Mouse (Mus musculus): ENCODE results near the gene Camta1. TPM values are rescaled to one million over a fixed set of nuclear protein-coding genes. Genes with fewer than 3 reads are reported as not detected.
A peak's percentile ranks its signal among the peaks of the same experiment; 100 is the strongest.

Camta1 gene
- polyA plus RNA-seq, 1 experiment from 2014 or later, result 140 TPM

GRCm38 (mm10) chr4:151404581-151405256 lies 457.0 kb downstream of the Camta1 start:
- ATAC-seq (replicated peaks; ENCODE audit: low FRiP score), result no peak

GRCm38 (mm10) chr4:151401685-151402397 lies 459.8 kb downstream of the Camta1 start:
- Histone ChIP-seq H3K9me3 (ENCODE audit: control insufficient read depth, low read length) (no peaks in the 10 kb centered on the region), H3K27me3 (ENCODE audit: control insufficient read depth, insufficient read depth, low read length) (no peaks in the 10 kb centered on the region), H3K4me1 (replicated peaks; ENCODE audit: control insufficient read depth, insufficient read depth, low read length) (no peaks in the 10 kb centered on the region), H3K36me3 (ENCODE audit: control insufficient read depth, insufficient read depth, low read length) (no peaks in the 10 kb centered on the region), H3K9ac (ENCODE audit: low read length) (no peak overlapping the region), H3K4me2 (ENCODE audit: low read depth, low read length, severe bottlenecking) (no peak overlapping the region), H3K27ac (ENCODE audit: low read depth, low read length) (no peak overlapping the region), H3K4me3 (ENCODE audit: low read depth, low read length) (no peak overlapping the region)
- DNase-seq (ENCODE audit: low spot score) (no peak), ATAC-seq (replicated peaks; ENCODE audit: low FRiP score) (no peak)
- 91% methylated on average over 22 of the region's 22 CpGs for WGBS

More at GRCm38 (mm10) chr4:151404581-151405256, 457.0 kb downstream of the Camta1 start:
- Histone ChIP-seq H3K36me3 (ENCODE audit: control insufficient read depth, insufficient read depth, low read length) (no peaks in the 10 kb centered on the region), H3K4me1 (replicated peaks; ENCODE audit: control insufficient read depth, insufficient read depth, low read length) (no peaks in the 10 kb centered on the region), H3K27me3 (ENCODE audit: control insufficient read depth, insufficient read depth, low read length) (no peaks in the 10 kb centered on the region), H3K27ac (ENCODE audit: low read depth, low read length) (no peak overlapping the region), H3K4me2 (ENCODE audit: low read depth, low read length, severe bottlenecking) (no peak overlapping the region), H3K9ac (ENCODE audit: low read length) (no peak overlapping the region), H3K9me3 (ENCODE audit: control insufficient read depth, low read length) (no peaks in the 10 kb centered on the region), H3K4me3 (ENCODE audit: low read depth, low read length) (no peak overlapping the region)
- no peak for DNase-seq (ENCODE audit: low spot score)
- WGBS, result 78% methylated on average over 17 of the region's 17 CpGs

- no peak overlapping the region for H3K4me2 ChIP-seq (ENCODE audit: low read depth, low read length, severe bottlenecking)
- DNase-seq (ENCODE audit: low spot score) (no peak), ATAC-seq (replicated peaks; ENCODE audit: low FRiP score) (no peak)
- H3K4me3 ChIP-seq (ENCODE audit: low read depth, low read length), result no peak overlapping the region
- no peak overlapping the region for H3K27ac ChIP-seq (ENCODE audit: low read depth, low read length)
- WGBS, result 84% methylated on average over 7 of the region's 7 CpGs
- H3K9ac ChIP-seq (ENCODE audit: low read length), result no peak overlapping the region
- no peaks in the 10 kb centered on the region for H3K27me3 ChIP-seq (ENCODE audit: control insufficient read depth, insufficient read depth, low read length)
- H3K36me3 ChIP-seq (ENCODE audit: control insufficient read depth, insufficient read depth, low read length), result no peaks in the 10 kb centered on the region
- H3K9me3 ChIP-seq (ENCODE audit: control insufficient read depth, low read length), result no peaks in the 10 kb centered on the region
- no peaks in the 10 kb centered on the region for H3K4me1 ChIP-seq (replicated peaks; ENCODE audit: control insufficient read depth, insufficient read depth, low read length)
Measured at GRCm38 (mm10) chr4:151396536-151396935, 465.1 kb downstream of the Camta1 start.

- Histone ChIP-seq H3K27ac (ENCODE audit: low read depth, low read length) (no peak overlapping the region), H3K9ac (ENCODE audit: low read length) (no peak overlapping the region), H3K4me1 (replicated peaks; ENCODE audit: control insufficient read depth, insufficient read depth, low read length) (peaks cover 8% of the 10 kb centered on the region; the same call in 1 of the 2 replicates), H3K4me3 (ENCODE audit: low read depth, low read length) (no peak overlapping the region), H3K9me3 (ENCODE audit: control insufficient read depth, low read length) (no peaks in the 10 kb centered on the region), H3K27me3 (ENCODE audit: control insufficient read depth, insufficient read depth, low read length) (no peaks in the 10 kb centered on the region; the same call in 1 of the 2 replicates), H3K36me3 (ENCODE audit: control insufficient read depth, insufficient read depth, low read length) (no peaks in the 10 kb centered on the region), H3K4me2 (ENCODE audit: low read depth, low read length, severe bottlenecking) (no peak overlapping the region)
- 56% methylated on average over 11 of the region's 11 CpGs for WGBS
- no peak for ATAC-seq (replicated peaks; ENCODE audit: low FRiP score)
- no peak for DNase-seq (ENCODE audit: low spot score)
Measured at GRCm38 (mm10) chr4:151389345-151389744, 472.3 kb downstream of the Camta1 start.

GRCm38 (mm10) chr4:151386701-151387451 lies 474.8 kb downstream of the Camta1 start:
- H3K9me3 ChIP-seq (ENCODE audit: control insufficient read depth, low read length), result no peaks in the 10 kb centered on the region
- H3K4me1 ChIP-seq (replicated peaks; ENCODE audit: control insufficient read depth, insufficient read depth, low read length), result peaks cover 8% of the 10 kb centered on the region; the same call in 1 of the 2 replicates
- ATAC-seq (replicated peaks; ENCODE audit: low FRiP score), result peak; percentile 63
- no peaks in the 10 kb centered on the region; the same call in 1 of the 2 replicates for H3K27me3 ChIP-seq (ENCODE audit: control insufficient read depth, insufficient read depth, low read length)
- peak overlapping the region; percentile 70 for H3K9ac ChIP-seq (ENCODE audit: low read length)
- under 1% methylated on average over 24 of the region's 24 CpGs for WGBS
- DNase-seq (ENCODE audit: low spot score), result no peak
- no peaks in the 10 kb centered on the region for H3K36me3 ChIP-seq (ENCODE audit: control insufficient read depth, insufficient read depth, low read length)
- H3K4me2 ChIP-seq (ENCODE audit: low read depth, low read length, severe bottlenecking), result peak overlapping the region; percentile 88
- H3K27ac ChIP-seq (ENCODE audit: low read depth, low read length), result 0 out of 2 replicates have a peak overlapping the region, but pooled peaks have one; percentile 25
- H3K4me3 ChIP-seq (ENCODE audit: low read depth, low read length), result peak overlapping the region; percentile 46

GRCm38 (mm10) chr4:151385985-151386700 lies 475.5 kb downstream of the Camta1 start:
- H3K9ac ChIP-seq (ENCODE audit: low read length), result peak overlapping the region; percentile 70
- H3K9me3 ChIP-seq (ENCODE audit: control insufficient read depth, low read length), result no peaks in the 10 kb centered on the region
- H3K4me2 ChIP-seq (ENCODE audit: low read depth, low read length, severe bottlenecking), result peak overlapping the region; percentile 88
- H3K27ac ChIP-seq (ENCODE audit: low read depth, low read length), result no peak overlapping the region
- 12% methylated on average over 12 of the region's 12 CpGs for WGBS
- H3K4me3 ChIP-seq (ENCODE audit: low read depth, low read length), result peak overlapping the region; percentile 46
- peak; percentile 53 for ATAC-seq (replicated peaks; ENCODE audit: low FRiP score)
- DNase-seq (ENCODE audit: low spot score), result no peak
- peaks cover 8% of the 10 kb centered on the region; the same call in 1 of the 2 replicates for H3K4me1 ChIP-seq (replicated peaks; ENCODE audit: control insufficient read depth, insufficient read depth, low read length)
- H3K36me3 ChIP-seq (ENCODE audit: control insufficient read depth, insufficient read depth, low read length), result no peaks in the 10 kb centered on the region
- no peaks in the 10 kb centered on the region; the same call in 1 of the 2 replicates for H3K27me3 ChIP-seq (ENCODE audit: control insufficient read depth, insufficient read depth, low read length)

- no peak for ATAC-seq (replicated peaks; ENCODE audit: low FRiP score)
- Histone ChIP-seq H3K9me3 (ENCODE audit: control insufficient read depth, low read length) (no peaks in the 10 kb centered on the region), H3K27me3 (ENCODE audit: control insufficient read depth, insufficient read depth, low read length) (no peaks in the 10 kb centered on the region), H3K4me3 (ENCODE audit: low read depth, low read length) (no peak overlapping the region), H3K27ac (ENCODE audit: low read depth, low read length) (no peak overlapping the region), H3K4me2 (ENCODE audit: low read depth, low read length, severe bottlenecking) (no peak overlapping the region), H3K36me3 (ENCODE audit: control insufficient read depth, insufficient read depth, low read length) (no peaks in the 10 kb centered on the region), H3K9ac (ENCODE audit: low read length) (no peak overlapping the region), H3K4me1 (replicated peaks; ENCODE audit: control insufficient read depth, insufficient read depth, low read length) (peaks cover 3% of the 10 kb centered on the region; the same call in 1 of the 2 replicates)
- 64% methylated on average over 1 of the region's 1 CpGs for WGBS
- DNase-seq (ENCODE audit: low spot score), result no peak
Measured at GRCm38 (mm10) chr4:151377731-151378130, 483.9 kb downstream of the Camta1 start.

GRCm38 (mm10) chr4:151376234-151376633 lies 485.4 kb downstream of the Camta1 start:
- no peak overlapping the region for H3K27ac ChIP-seq (ENCODE audit: low read depth, low read length)
- WGBS, result 33% methylated on average over 26 of the region's 26 CpGs
- ATAC-seq (replicated peaks; ENCODE audit: low FRiP score) (no peak), DNase-seq (ENCODE audit: low spot score) (no peak)
- H3K4me1 ChIP-seq (replicated peaks; ENCODE audit: control insufficient read depth, insufficient read depth, low read length), result peaks cover 3% of the 10 kb centered on the region; the same call in 1 of the 2 replicates
- no peaks in the 10 kb centered on the region for H3K27me3 ChIP-seq (ENCODE audit: control insufficient read depth, insufficient read depth, low read length)
- H3K9ac ChIP-seq (ENCODE audit: low read length), result no peak overlapping the region
- H3K9me3 ChIP-seq (ENCODE audit: control insufficient read depth, low read length), result no peaks in the 10 kb centered on the region
- H3K36me3 ChIP-seq (ENCODE audit: control insufficient read depth, insufficient read depth, low read length), result no peaks in the 10 kb centered on the region
- H3K4me2 ChIP-seq (ENCODE audit: low read depth, low read length, severe bottlenecking), result 0 out of 2 replicates have a peak overlapping the region, but pooled peaks have one; percentile 15
- H3K4me3 ChIP-seq (ENCODE audit: low read depth, low read length), result no peak overlapping the region

All from forebrain, embryonic 11.5 days (tissue).